Mouse (Mus musculus) heart, adult 9 months (tissue): ENCODE data around the gene Hal.

ENCODE experiments used
- DNase-seq, 2 experiments: peaks; one replicate each; pipeline ENCODE4 v3.0.0; 2022; ENCODE audit warnings: low spot score in 2 of 2

The Hal gene

GRCm38 (mm10) chr10:93488066-93488827, at the start of gene Hal:
TSS of gene Hal (plus strand) at chr10:93488768.
- no peak for DNase-seq

- no peak for DNase-seq
These were observed 47.1 kb upstream of the Hal start for GRCm38 (mm10) chr10:93441501-93441900.

GRCm38 (mm10) chr10:93442183-93442582, 46.4 kb upstream of the Hal start:
- no peak for DNase-seq

- DNase-seq, result no peak
These were observed 44.2 kb upstream of the Hal start for GRCm38 (mm10) chr10:93444407-93444806.

- DNase-seq, result no peak
These were observed 41.2 kb upstream of the Hal start for GRCm38 (mm10) chr10:93447398-93447797.

GRCm38 (mm10) chr10:93454652-93455014, 33.9 kb upstream of the Hal start:
- DNase-seq, result no peak

GRCm38 (mm10) chr10:93460106-93460505, 28.5 kb upstream of the Hal start:
- DNase-seq, result no peak

- DNase-seq, result no peak
These were observed 25.7 kb upstream of the Hal start for GRCm38 (mm10) chr10:93462692-93463382.

GRCm38 (mm10) chr10:93463611-93464010, 25.0 kb upstream of the Hal start:
- DNase-seq, result no peak

GRCm38 (mm10) chr10:93467259-93467658, 21.3 kb upstream of the Hal start:
- no peak for DNase-seq

GRCm38 (mm10) chr10:93467791-93468190, 20.8 kb upstream of the Hal start:
- DNase-seq, result no peak

GRCm38 (mm10) chr10:93471415-93471814, 17.2 kb upstream of the Hal start:
- DNase-seq, result peak; percentile 54 to 76

- no peak for DNase-seq
These were observed 4.1 kb upstream of the Hal start for GRCm38 (mm10) chr10:93484511-93484910.

GRCm38 (mm10) chr10:93485055-93485691, 3.4 kb upstream of the Hal start:
- DNase-seq, result no peak

GRCm38 (mm10) chr10:93486622-93487021, 1.9 kb upstream of the Hal start:
- peak in 1 of 2 experiments; percentile 11 for DNase-seq

- no peak for DNase-seq
These were observed 259 bp downstream of the Hal start for GRCm38 (mm10) chr10:93488828-93489226.

- no peak for DNase-seq
These were observed 1.9 kb downstream of the Hal start for GRCm38 (mm10) chr10:93490451-93490850.

GRCm38 (mm10) chr10:93500864-93501263, 12.3 kb downstream of the Hal start:
- DNase-seq, result no peak

GRCm38 (mm10) chr10:93501346-93501745, 12.8 kb downstream of the Hal start:
- no peak for DNase-seq

GRCm38 (mm10) chr10:93508383-93508970, 19.9 kb downstream of the Hal start:
- DNase-seq, result no peak

GRCm38 (mm10) chr10:93509532-93510153, 21.1 kb downstream of the Hal start:
- no peak for DNase-seq

GRCm38 (mm10) chr10:93515419-93515818, 26.9 kb downstream of the Hal start:
- DNase-seq, result no peak
